Mouse (Mus musculus): Measurements from ENCODE around the gene Kif26b.

Gene Kif26b

GRCm38 (mm10) chr1:178860671-178861391, 331.9 kb downstream of the Kif26b start:
- DNase-seq, result no peak

GRCm38 (mm10) chr1:178861392-178861762, 332.5 kb downstream of the Kif26b start:
- no peak for DNase-seq

- no peak for DNase-seq
These were observed 334.8 kb downstream of the Kif26b start for GRCm38 (mm10) chr1:178863756-178864155.

- no peak for DNase-seq
These were observed 335.4 kb downstream of the Kif26b start for GRCm38 (mm10) chr1:178864297-178864696.

- no peak for DNase-seq
These were observed 337.8 kb downstream of the Kif26b start for GRCm38 (mm10) chr1:178866757-178867156.

GRCm38 (mm10) chr1:178871055-178871454, 342.1 kb downstream of the Kif26b start:
- no peak for DNase-seq

- DNase-seq, result no peak
These were observed 348.0 kb downstream of the Kif26b start for GRCm38 (mm10) chr1:178876926-178877325.

- no peak for DNase-seq
These were observed 349.8 kb downstream of the Kif26b start for GRCm38 (mm10) chr1:178878676-178879075.

- DNase-seq, result no peak
These were observed 352.0 kb downstream of the Kif26b start for GRCm38 (mm10) chr1:178880905-178881304.

- DNase-seq, result no peak
These were observed 357.7 kb downstream of the Kif26b start for GRCm38 (mm10) chr1:178886671-178887070.

GRCm38 (mm10) chr1:178892376-178892775, 363.5 kb downstream of the Kif26b start:
- no peak for DNase-seq

- no peak for DNase-seq
These were observed 364.5 kb downstream of the Kif26b start for GRCm38 (mm10) chr1:178893229-178894080.

GRCm38 (mm10) chr1:178894081-178894401, 365.1 kb downstream of the Kif26b start:
- no peak for DNase-seq

GRCm38 (mm10) chr1:178895674-178896073, 366.7 kb downstream of the Kif26b start:
- no peak for DNase-seq

- no peak for DNase-seq
These were observed 382.0 kb downstream of the Kif26b start for GRCm38 (mm10) chr1:178910951-178911350.

- DNase-seq, result no peak
These were observed 384.2 kb downstream of the Kif26b start for GRCm38 (mm10) chr1:178912936-178913716.

- no peak for DNase-seq
These were observed 386.1 kb downstream of the Kif26b start for GRCm38 (mm10) chr1:178915056-178915455.

- no peak for DNase-seq
These were observed 388.4 kb downstream of the Kif26b start for GRCm38 (mm10) chr1:178917194-178917902.

GRCm38 (mm10) chr1:178924492-178925183, 395.7 kb downstream of the Kif26b start:
- DNase-seq, result no peak

- DNase-seq, result no peak
These were observed 400.6 kb downstream of the Kif26b start for GRCm38 (mm10) chr1:178929531-178929930.

GRCm38 (mm10) chr1:178933953-178934637, 405.2 kb downstream of the Kif26b start:
- DNase-seq, result no peak

Measured in spleen, adult 18-20 months (tissue).